8 mouse cellular contexts compared by ENCODE assay signal in the genomic region with DNA sequence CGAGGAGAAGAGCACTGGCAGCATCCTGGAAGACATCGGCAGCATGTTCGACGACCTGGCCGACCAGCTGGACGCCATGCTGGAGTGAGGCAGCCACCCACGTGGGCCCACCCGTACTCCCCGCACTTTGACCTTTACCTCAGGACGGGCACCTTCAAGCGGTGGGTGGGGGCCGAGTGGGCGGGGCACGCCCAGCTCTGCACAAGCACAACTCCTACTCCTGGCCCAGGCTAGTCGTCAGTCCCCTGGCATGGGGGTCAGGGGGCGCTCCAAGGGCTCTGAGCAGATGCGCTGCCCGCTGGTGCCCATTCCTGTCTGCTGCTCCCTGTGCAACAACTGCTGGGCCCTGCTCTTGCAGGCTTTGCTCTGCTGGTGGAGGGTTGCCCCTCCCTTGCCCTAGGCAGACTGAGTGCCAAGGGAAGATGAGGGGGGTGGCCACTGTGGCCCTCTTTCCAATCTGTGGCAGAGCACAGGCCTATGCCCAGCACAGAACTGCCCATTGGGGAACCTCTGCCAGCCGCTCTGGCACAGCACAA. TPM values are rescaled to one million over a fixed set of nuclear protein-coding genes. Genes with fewer than 3 reads are reported as not detected.
DNase-seq lines count a peak whose midpoint lies in the region; TF ChIP-seq lines count a peak whose summit lies in the region.

No protein-coding gene starts in this region.

- H3K27me3 ChIP-seq in kidney, adult 2 months (replicated peaks; ENCODE audit: control insufficient read depth, insufficient read depth, low read length), result no peaks in the 10 kb centered on the region
- peaks cover 48% of the 10 kb centered on the region for H3K27me3 ChIP-seq in E14TG2a.4 (ENCODE audit: insufficient read depth, low read length)

- H3K4me3 ChIP-seq in kidney, adult 2 months (ENCODE audit: insufficient read depth, low read depth, low read length), result no peak overlapping the region
- H3K4me3 ChIP-seq in E14TG2a.4 (replicated peaks; ENCODE audit: low read length), result peak overlapping the region; percentile 72

- H3K36me3 ChIP-seq in kidney, adult 2 months (ENCODE audit: control insufficient read depth, insufficient read depth, low read length), result no peaks in the 10 kb centered on the region
- peaks cover 46% of the 10 kb centered on the region for H3K36me3 ChIP-seq in E14TG2a.4 (ENCODE audit: insufficient read depth, low read length)

- no peak for TF ChIP-seq CTCF in kidney, adult 2 months (conservative IDR thresholded peaks at IDR 0.05; ENCODE audit: insufficient read depth, insufficient read length, low read depth, low read length)
- no peak for TF ChIP-seq CTCF in E14TG2a.4 (conservative IDR thresholded peaks at IDR 0.05; ENCODE audit: low read length)

- 41% methylated on average over 19 of the region's 19 CpGs for WGBS in kidney, adult 2 months

- DNase-seq in kidney, adult 2 months, result peak; percentile 24
- DNase-seq in kidney, postnatal 10 days, result no peak
- peak; percentile 50 for DNase-seq in ES-CJ7 (ENCODE audit: low read depth, low spot score)
- DNase-seq in kidney, postnatal 36 days, result peak; percentile 12 to 44
- no peak for DNase-seq in ovary, postnatal 14 days (ENCODE audit: low spot score)
- DNase-seq in retina, embryonic 14.5 days (ENCODE audit: low spot score), result no peak
- no peak for DNase-seq in urinary bladder, adult 2 months (ENCODE audit: low spot score)

- no peak overlapping the region for H3K27ac ChIP-seq in kidney, adult 2 months (ENCODE audit: insufficient read depth, low read depth, low read length)

- no peak for TF ChIP-seq POLR2A in kidney, adult 2 months (IDR thresholded peaks at IDR 0.05; ENCODE audit: low read depth, low read length)

- H3K9me3 ChIP-seq in E14TG2a.4 (ENCODE audit: low read length), result no peaks in the 10 kb centered on the region

- no peaks in the 10 kb centered on the region for H3K4me1 ChIP-seq in kidney, adult 2 months (ENCODE audit: control insufficient read depth, insufficient read depth, low read length)
- H3K4me1 ChIP-seq in E14TG2a.4 (replicated peaks; ENCODE audit: low read depth, low read length), result peaks cover 54% of the 10 kb centered on the region

RNA-seq across cellular contexts. Expression of gene Caskin1, which starts 18.8 kb away (rescaled TPM):
- polyA plus RNA-seq in kidney, adult 2 months (2012; rRNA removed), result 0.52 and 0.80 TPM in 2 replicates
- 0.76 and 1.1 TPM in 2 replicates for polyA plus RNA-seq in urinary bladder, adult 2 months (2012; rRNA removed)

RNA-seq across cellular contexts. Expression of gene Traf7, which starts 20.5 kb away (rescaled TPM):
- 108 and 124 TPM in 2 replicates for polyA plus RNA-seq in kidney, adult 2 months (2012; rRNA removed)
- 174 and 223 TPM in 2 replicates for polyA plus RNA-seq in urinary bladder, adult 2 months (2012; rRNA removed)

RNA-seq across cellular contexts. Expression of gene Rab26, which starts 26.8 kb away (rescaled TPM):
- 0.56 and 0.58 TPM in 2 replicates for polyA plus RNA-seq in kidney, adult 2 months (2012; rRNA removed)
- 1.4 and 1.5 TPM in 2 replicates for polyA plus RNA-seq in urinary bladder, adult 2 months (2012; rRNA removed)

RNA-seq across cellular contexts. Expression of gene Mlst8, which starts 28.3 kb away (rescaled TPM):
- 26.1 and 32.1 TPM in 2 replicates for polyA plus RNA-seq in kidney, adult 2 months (2012; rRNA removed)
- 20.9 and 21.7 TPM in 2 replicates for polyA plus RNA-seq in urinary bladder, adult 2 months (2012; rRNA removed)

RNA-seq across cellular contexts. Expression of gene Bricd5, which starts 33.5 kb away (rescaled TPM):
- 0.56 and 0.96 TPM in 2 replicates for polyA plus RNA-seq in kidney, adult 2 months (2012; rRNA removed)
- 0.10 and 0.19 TPM in 2 replicates for polyA plus RNA-seq in urinary bladder, adult 2 months (2012; rRNA removed)

Comparison
In these comparisons a context has a peak if more than half of its experiments do, and no peak if none do; other contexts are left out.
1. DNase-seq: peak in kidney, adult 2 months (single experiment), ES-CJ7 (single experiment) and kidney, postnatal 36 days (2 of 2); none in kidney, postnatal 10 days (single experiment), ovary, postnatal 14 days (single experiment), retina, embryonic 14.5 days (single experiment) and urinary bladder, adult 2 months (single experiment).